In genomic region chr17:24593248-24593647, GRCm38 (mm10) we compare ENCODE assay signal across 16 mouse cellular contexts. TPM values are rescaled to one million over a fixed set of nuclear protein-coding genes. Genes with fewer than 3 reads are reported as not detected.
"Had no signal": no experiment of that assay in that cellular context is flagged by ENCODE, and none has a peak within 500 bp of the region (broad histone marks: within the 10 kb centered on the region; RNA-seq: fewer than 3 reads in every experiment).

No protein-coding gene starts in this region.

- H3K9ac ChIP-seq: limb, embryonic 15.5 days; lung, embryonic 14.5 days; midbrain, embryonic 15.5 days; neural tube, embryonic 12.5 days; stomach, embryonic 15.5 days had no signal

- H3K27me3 ChIP-seq: limb, embryonic 15.5 days; megakaryocyte, embryonic 14.5 days; midbrain, embryonic 15.5 days; neural tube, embryonic 12.5 days; stomach, embryonic 15.5 days had no signal

- H3K4me1 ChIP-seq: limb, embryonic 15.5 days; midbrain, embryonic 15.5 days; neural tube, embryonic 12.5 days; stomach, embryonic 15.5 days had no signal

- H3K4me3 ChIP-seq: limb, embryonic 15.5 days; midbrain, embryonic 15.5 days; neural tube, embryonic 12.5 days; stomach, embryonic 15.5 days had no signal

- H3K9me3 ChIP-seq: limb, embryonic 15.5 days; megakaryocyte, embryonic 14.5 days; midbrain, embryonic 15.5 days; neural tube, embryonic 12.5 days; stomach, embryonic 15.5 days had no signal

- H3K4me2 ChIP-seq: limb, embryonic 15.5 days; lung, embryonic 14.5 days; midbrain, embryonic 11.5 days; midbrain, embryonic 15.5 days; neural tube, embryonic 12.5 days; stomach, embryonic 15.5 days had no signal

- DNase-seq: kidney, adult 11 months; kidney, adult 9 months; kidney, postnatal 14 days; layer of hippocampus, postnatal 36 days; lung, embryonic 14.5 days; lung, postnatal 14 days; right cerebral cortex, postnatal 14 days; thymus, postnatal 4 days had no signal

- H3K27ac ChIP-seq: limb, embryonic 15.5 days; macrophage; midbrain, embryonic 15.5 days; neural tube, embryonic 12.5 days; stomach, embryonic 15.5 days had no signal

RNA-seq across cellular contexts. Expression of gene Nthl1, which starts 39.2 kb away (rescaled TPM):
- total RNA-seq: monocyte, adult 5-6 weeks had no signal

RNA-seq across cellular contexts. Expression of gene Slc9a3r2, which starts 56.9 kb away (rescaled TPM):
- polyA plus RNA-seq: macrophage had no signal

RNA-seq across cellular contexts. Expression of gene Rab26, which starts 59.2 kb away (rescaled TPM):
- total RNA-seq: monocyte, adult 5-6 weeks had no signal
- polyA plus RNA-seq: macrophage had no signal
